Mouse (Mus musculus) G1E (cell line): Measurements from ENCODE around the gene Ddah1. TPM values are rescaled to one million over a fixed set of nuclear protein-coding genes. Genes with fewer than 3 reads are reported as not detected.

Experiments used
- ATAC-seq: 2 replicates; pipeline ENCODE4 v1.8.0; 2016; ENCODE audit warnings: mild to moderate bottlenecking; ENCODE audit not compliant: insufficient number of reproducible peaks, poor library complexity, low FRiP score, severe bottlenecking; ENCODE audit errors: extremely low read depth
- DNase-seq: peaks from one replicate; pipeline ENCODE4 v3.0.0; 2012; ENCODE audit warnings: low spot score
- H3K27me3 ChIP-seq: 2 replicates; pipeline ENCODE4 v1.6.1; 2012; ENCODE audit warnings: mild to moderate bottlenecking, low read length, inconsistent platforms; ENCODE audit not compliant: insufficient read depth
- H3K36me3 ChIP-seq: replicated peaks from 2 replicates; pipeline ENCODE3; 2012; ENCODE audit warnings: mild to moderate bottlenecking, inconsistent platforms
- H3K4me1 ChIP-seq: 2 replicates; pipeline ENCODE4 v1.6.1; 2012; ENCODE audit warnings: low read depth, low read length, inconsistent platforms, mixed read lengths; ENCODE audit not compliant: insufficient read depth
- H3K4me3 ChIP-seq: 2 replicates; pipeline ENCODE4 v1.5.1; 2012; ENCODE audit warnings: low read depth, mild to moderate bottlenecking, inconsistent platforms, low read length, moderate library complexity, mixed read lengths
- H3K9me3 ChIP-seq: replicated peaks from 2 replicates; pipeline ENCODE4 v1.6.1; 2012; ENCODE audit warnings: inconsistent platforms
- CTCF ChIP-seq: IDR thresholded peaks from 2 replicates; pipeline ENCODE4 v1.5.1; 2012; ENCODE audit warnings: low read depth, low read length, inconsistent platforms, mixed read lengths
- GATA1 ChIP-seq: IDR thresholded peaks from 2 replicates; pipeline ENCODE4 v1.6.1; 2012; ENCODE audit warnings: borderline replicate concordance, low read length, inconsistent platforms, mixed read lengths
- GATA2 ChIP-seq: IDR thresholded peaks from 2 replicates; pipeline ENCODE4 v1.6.1; 2012; ENCODE audit warnings: low read depth, low read length, inconsistent platforms, borderline replicate concordance
- POLR2AphosphoS5 ChIP-seq: IDR thresholded peaks from 2 replicates; pipeline ENCODE4 v1.6.1; 2012; ENCODE audit warnings: low read depth, low read length, inconsistent platforms; ENCODE audit not compliant: insufficient replicate concordance
- TAL1 ChIP-seq: conservative IDR thresholded peaks from 2 replicates; pipeline ENCODE4 v1.6.1; 2012; ENCODE audit warnings: low read depth, low read length, inconsistent platforms, mixed read lengths
- polyA plus RNA-seq: library from polyadenylated mRNA; stranded (reverse); fragments of >175 nt; gene quantifications from 2 replicates; pipeline ENCODE4 v1.2.3, GENCODE M21; 2012
- total RNA-seq, 2 experiments: library from RNA; stranded (forward) in 1 of 2; stranded (reverse) in 1 of 2; fragments of 200-1000 nt in 1 of 2; fragments of >200 nt in 1 of 2; fragmentation: Nextera tagmentation in 1 of 2; gene quantifications; 2 replicates each; pipeline ENCODE4 v1.2.3; 2014 to 2017

The Ddah1 gene
- total and polyA plus RNA-seq, 3 experiments, result 0.16 TPM; not detected in 2

DNA sequence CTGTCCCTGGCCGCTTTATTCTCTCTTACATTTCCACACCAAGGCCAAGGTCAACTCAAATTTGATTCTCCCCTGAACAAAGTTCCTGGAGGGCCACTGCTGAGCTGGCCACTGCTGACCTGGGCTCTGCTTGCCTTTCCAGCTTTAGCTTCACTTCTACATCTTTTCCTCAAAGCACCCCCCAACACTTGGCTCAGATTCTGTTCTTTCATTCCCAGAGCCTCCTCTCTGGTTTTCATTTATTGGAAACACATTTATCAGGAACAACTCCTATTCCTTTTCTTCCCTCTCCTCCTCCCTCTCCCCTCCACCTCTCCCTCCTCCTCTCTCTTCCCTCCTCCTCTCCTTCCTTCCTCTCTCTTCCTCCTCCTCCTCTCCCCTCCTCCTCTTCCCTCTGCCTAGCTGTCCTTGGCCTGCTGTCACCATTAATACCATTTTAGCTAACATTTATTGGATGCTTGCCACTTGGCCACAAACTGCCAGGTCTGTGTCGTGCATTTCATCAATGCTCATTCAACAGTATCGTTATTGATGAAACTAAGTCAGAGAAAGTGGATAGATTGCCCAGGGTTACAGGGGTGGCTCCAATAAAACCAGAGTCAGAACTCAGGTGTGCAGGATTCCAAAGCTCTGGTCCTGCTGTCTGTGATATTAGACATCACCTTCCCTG, 3.2 kb downstream of the Ddah1 start:
- H3K9me3 ChIP-seq, result peaks cover 39% of the 10 kb centered on the region
- no peaks in the 10 kb centered on the region for H3K27me3 ChIP-seq
- H3K4me1 ChIP-seq, result no peaks in the 10 kb centered on the region
- no peak for ATAC-seq
- no peaks in the 10 kb centered on the region for H3K36me3 ChIP-seq
- no peak overlapping the region for H3K4me3 ChIP-seq
- DNase-seq, result no peak
- TF ChIP-seq GATA1 (no peak), GATA2 (no peak), CTCF (no peak), POLR2AphosphoS5 (no peak), TAL1 (no peak)

DNA sequence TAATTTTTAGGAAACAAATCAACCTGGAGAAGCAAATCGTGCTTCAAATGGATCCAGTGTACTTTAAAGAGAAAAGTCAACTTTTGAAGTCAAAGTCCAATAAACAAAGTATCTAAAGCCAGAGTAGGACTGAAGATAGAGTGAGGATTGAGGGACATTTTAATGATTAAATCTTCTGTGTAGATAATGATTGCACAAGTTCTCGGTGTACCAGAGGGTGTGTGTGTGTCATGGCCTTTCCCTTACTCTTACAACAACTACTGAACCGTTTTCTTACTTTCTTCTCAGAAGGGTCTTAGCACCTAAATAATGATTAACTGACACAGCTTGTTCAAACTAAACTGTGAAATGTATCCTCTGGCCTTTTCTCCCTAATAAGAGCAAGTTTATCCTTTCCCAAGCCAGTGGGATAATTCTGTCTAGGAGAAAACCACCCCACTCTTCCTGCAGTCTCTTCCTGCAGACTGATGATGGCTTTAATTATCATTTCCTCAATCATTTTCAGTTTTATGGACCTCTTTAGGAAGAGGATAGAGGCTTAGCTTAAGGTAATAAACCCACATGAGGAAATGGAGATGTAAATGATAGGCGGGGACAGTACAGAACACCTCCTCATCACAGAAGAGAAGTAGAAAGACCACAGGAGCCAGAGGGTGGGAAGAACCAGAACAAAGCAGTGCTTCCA, 4.6 kb downstream of the Ddah1 start:
- Histone ChIP-seq H3K9me3 (peaks cover 41% of the 10 kb centered on the region), H3K4me3 (no peak overlapping the region), H3K4me1 (no peaks in the 10 kb centered on the region), H3K27me3 (no peaks in the 10 kb centered on the region), H3K36me3 (no peaks in the 10 kb centered on the region)
- DNase-seq (no peak), ATAC-seq (no peak)
- no peak for TF ChIP-seq GATA1
- TF ChIP-seq CTCF, result no peak
- TF ChIP-seq TAL1, result no peak
- no peak for TF ChIP-seq GATA2

GRCm38 (mm10) chr3:145763642-145763972, 5.1 kb downstream of the Ddah1 start:
- TF ChIP-seq POLR2AphosphoS5 (no peak), GATA1 (no peak), TAL1 (no peak), CTCF (no peak), GATA2 (no peak)
- ATAC-seq (no peak), DNase-seq (no peak)
- Histone ChIP-seq H3K9me3 (peaks cover 37% of the 10 kb centered on the region), H3K4me3 (no peak overlapping the region), H3K27me3 (no peaks in the 10 kb centered on the region), H3K4me1 (no peaks in the 10 kb centered on the region), H3K36me3 (no peaks in the 10 kb centered on the region)

GRCm38 (mm10) chr3:145764416-145764815, 5.9 kb downstream of the Ddah1 start:
- Histone ChIP-seq H3K9me3 (peaks cover 35% of the 10 kb centered on the region), H3K36me3 (no peaks in the 10 kb centered on the region), H3K4me3 (no peak overlapping the region), H3K4me1 (no peaks in the 10 kb centered on the region), H3K27me3 (no peaks in the 10 kb centered on the region)
- ATAC-seq (no peak), DNase-seq (no peak)
- TF ChIP-seq GATA1, result no peak
- no peak for TF ChIP-seq GATA2
- no peak for TF ChIP-seq POLR2AphosphoS5
- TF ChIP-seq TAL1, result no peak
- no peak for TF ChIP-seq CTCF

DNA sequence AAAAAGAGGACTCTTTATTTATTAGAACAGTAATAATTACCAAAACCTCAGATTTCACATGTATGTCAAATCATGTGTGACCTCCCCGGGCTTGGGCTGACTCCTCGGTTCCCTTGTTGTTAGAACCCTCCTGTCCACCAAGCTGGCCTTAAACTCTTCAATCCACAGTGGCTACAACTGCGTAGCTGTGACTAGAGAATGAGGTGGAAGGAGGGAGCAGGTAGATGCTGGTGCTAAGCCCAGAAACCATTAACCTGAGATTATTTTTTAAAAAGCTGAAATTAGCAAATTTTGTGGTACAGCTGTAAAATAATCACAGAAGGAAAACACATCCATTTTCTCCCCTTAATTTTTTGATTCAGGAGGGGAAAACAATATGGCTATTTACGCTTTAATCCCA, 10.0 kb downstream of the Ddah1 start:
- ATAC-seq (no peak), DNase-seq (no peak)
- Histone ChIP-seq H3K4me3 (no peak overlapping the region), H3K9me3 (peaks cover 45% of the 10 kb centered on the region), H3K36me3 (no peaks in the 10 kb centered on the region), H3K27me3 (no peaks in the 10 kb centered on the region), H3K4me1 (no peaks in the 10 kb centered on the region)
- TF ChIP-seq GATA1 (no peak), CTCF (no peak), TAL1 (no peak), GATA2 (no peak), POLR2AphosphoS5 (no peak)

GRCm38 (mm10) chr3:145773384-145773783, 14.9 kb downstream of the Ddah1 start:
- no peak overlapping the region for H3K4me3 ChIP-seq
- H3K36me3 ChIP-seq, result no peaks in the 10 kb centered on the region
- H3K9me3 ChIP-seq, result peaks cover 58% of the 10 kb centered on the region
- H3K4me1 ChIP-seq, result no peaks in the 10 kb centered on the region
- ATAC-seq (no peak), DNase-seq (no peak)
- TF ChIP-seq TAL1 (no peak), GATA2 (no peak), POLR2AphosphoS5 (no peak), CTCF (no peak), GATA1 (no peak)
- no peaks in the 10 kb centered on the region for H3K27me3 ChIP-seq

DNA sequence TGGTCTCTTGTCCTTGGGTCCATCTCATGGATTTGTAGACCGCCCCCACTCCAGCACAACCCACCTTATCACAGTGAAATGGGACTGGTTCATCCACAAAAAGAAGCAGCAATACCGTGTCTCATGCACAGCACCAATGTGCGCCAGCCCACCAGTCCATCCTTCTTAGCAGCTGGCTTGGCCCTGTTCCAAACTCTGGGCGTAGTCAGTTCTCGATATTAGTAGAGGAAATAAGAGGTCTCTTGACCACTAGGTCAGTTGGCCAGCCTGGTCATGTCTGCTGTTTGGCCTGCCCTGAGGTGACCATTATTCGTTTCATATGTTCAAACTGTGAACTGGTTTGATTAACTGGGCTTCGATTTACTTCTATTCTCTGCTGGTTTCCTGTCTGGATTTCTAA, 15.9 kb downstream of the Ddah1 start:
- no peaks in the 10 kb centered on the region for H3K36me3 ChIP-seq
- no peaks in the 10 kb centered on the region for H3K27me3 ChIP-seq
- ATAC-seq (no peak), DNase-seq (no peak)
- H3K9me3 ChIP-seq, result peaks cover 56% of the 10 kb centered on the region
- no peak overlapping the region for H3K4me3 ChIP-seq
- TF ChIP-seq GATA1 (no peak), CTCF (no peak), GATA2 (no peak), POLR2AphosphoS5 (no peak), TAL1 (no peak)
- H3K4me1 ChIP-seq, result no peaks in the 10 kb centered on the region
